Mouse (Mus musculus) hindbrain, embryonic 10.5 days (tissue): ENCODE data around the gene Crocc. TPM values are rescaled to one million over a fixed set of nuclear protein-coding genes. Genes with fewer than 3 reads are reported as not detected.

ENCODE experiments used
- DNase-seq: peaks from one replicate; pipeline ENCODE4 v3.0.0-alpha.2; 2017; ENCODE audit warnings: low spot score
- H3K27ac ChIP-seq: fragments of 300-500 bp; sonication (generic); 2 replicates; pipeline ENCODE4 v1.5.1; 2016; ENCODE audit warnings: mild to moderate bottlenecking, moderate library complexity
- H3K27me3 ChIP-seq: fragments of 300-500 bp; sonication (generic); 2 replicates; pipeline ENCODE4 v1.6.1; 2016; ENCODE audit warnings: mild to moderate bottlenecking; ENCODE audit not compliant: poor library complexity, insufficient read depth, severe bottlenecking
- H3K36me3 ChIP-seq: fragments of 300-500 bp; sonication (generic); 2 replicates; pipeline ENCODE4 v1.6.1; 2016; ENCODE audit warnings: mild to moderate bottlenecking, moderate library complexity
- H3K4me1 ChIP-seq: fragments of 300-500 bp; sonication (generic); replicated peaks from 2 replicates; pipeline ENCODE4 v1.6.1; 2016; ENCODE audit warnings: mild to moderate bottlenecking
- H3K4me3 ChIP-seq: fragments of 300-500 bp; sonication (generic); 2 replicates; pipeline ENCODE4 v1.5.1; 2016; ENCODE audit warnings: mild to moderate bottlenecking, moderate library complexity
- H3K9me3 ChIP-seq: fragments of 300-500 bp; sonication (generic); 2 replicates; pipeline ENCODE4 v1.6.1; 2016; ENCODE audit warnings: mild to moderate bottlenecking, moderate library complexity
- WGBS: fragments of 180-500 bp; shearing (Covaris S2); methylation state at CpG from one replicate; pipeline ENCODE4 v1.1.7; 2016; 5-methylcytosine and 5-hydroxymethylcytosine counted together
- polyA plus RNA-seq: library from polyadenylated mRNA; unstranded; fragments of >200 nt; fragmentation: Nextera tagmentation; extraction: Ambion mirVana; gene quantifications from 2 replicates; pipeline ENCODE4 v1.2.1, GENCODE M21; 2016

Gene Crocc
- polyA plus RNA-seq = 11.4 and 12.0 TPM in 2 replicates

GRCm38 (mm10) chr4:141060426-141061301, at the start of gene Crocc:
Gene Crocc, minus strand, starts transcription at chr4:141060550.
- Histone ChIP-seq H3K27me3 (no peaks in the 10 kb centered on the region), H3K4me1 (peaks cover 37% of the 10 kb centered on the region), H3K4me3 (peak within 1 kb of the TSS; percentile 68), H3K27ac (peak within 1 kb of the TSS; percentile 95), H3K9me3 (no peaks in the 10 kb centered on the region), H3K36me3 (peaks cover 25% of the 10 kb centered on the region)
- WGBS = under 1% methylated on average over 77 of the region's 77 CpGs
- peak; percentile 100 for DNase-seq

- no peak for DNase-seq
- peaks cover 18% of the 10 kb centered on the region; the same call in 1 of the 2 replicates for H3K4me1 ChIP-seq
- H3K4me3 ChIP-seq = no peak overlapping the region
Observed at GRCm38 (mm10) chr4:141108196-141108732, 47.9 kb upstream of the Crocc start.

GRCm38 (mm10) chr4:141106526-141107183, 46.3 kb upstream of the Crocc start:
- no peaks in the 10 kb centered on the region for H3K27me3 ChIP-seq
- H3K4me1 ChIP-seq = peaks cover 18% of the 10 kb centered on the region; the same call in 1 of the 2 replicates
- 78% methylated on average over 16 of the region's 16 CpGs for WGBS
- peaks cover 11% of the 10 kb centered on the region for H3K9me3 ChIP-seq
- no peak for DNase-seq
- H3K27ac ChIP-seq = no peak overlapping the region
- no peak overlapping the region for H3K4me3 ChIP-seq
- peaks cover 24% of the 10 kb centered on the region for H3K36me3 ChIP-seq

More at GRCm38 (mm10) chr4:141108196-141108732, 47.9 kb upstream of the Crocc start:
- no peaks in the 10 kb centered on the region for H3K27me3 ChIP-seq
- peaks cover 40% of the 10 kb centered on the region for H3K36me3 ChIP-seq
- peak overlapping the region; percentile 53; the same call in 1 of the 2 replicates for H3K27ac ChIP-seq
- peaks cover 11% of the 10 kb centered on the region for H3K9me3 ChIP-seq
- WGBS = 44% methylated on average over 10 of the region's 10 CpGs

GRCm38 (mm10) chr4:141101855-141102254, 41.5 kb upstream of the Crocc start:
- WGBS = 69% methylated on average over 6 of the region's 6 CpGs
- DNase-seq = peak; percentile 33

GRCm38 (mm10) chr4:141101291-141101690, 40.9 kb upstream of the Crocc start:
- H3K4me1 ChIP-seq = peaks cover 11% of the 10 kb centered on the region
- DNase-seq = no peak
- H3K9me3 ChIP-seq = no peaks in the 10 kb centered on the region
- no peaks in the 10 kb centered on the region for H3K27me3 ChIP-seq
- no peak overlapping the region for H3K4me3 ChIP-seq
- no peaks in the 10 kb centered on the region for H3K36me3 ChIP-seq
- no peak overlapping the region for H3K27ac ChIP-seq
- WGBS = 88% methylated on average over 9 of the region's 9 CpGs

More at GRCm38 (mm10) chr4:141101855-141102254, 41.5 kb upstream of the Crocc start:
- no peak overlapping the region for H3K27ac ChIP-seq
- H3K27me3 ChIP-seq = no peaks in the 10 kb centered on the region
- no peaks in the 10 kb centered on the region for H3K9me3 ChIP-seq
- H3K36me3 ChIP-seq = no peaks in the 10 kb centered on the region
- peaks cover 12% of the 10 kb centered on the region for H3K4me1 ChIP-seq
- no peak overlapping the region for H3K4me3 ChIP-seq

- peaks cover 11% of the 10 kb centered on the region for H3K4me1 ChIP-seq
- 83% methylated on average over 5 of the region's 5 CpGs for WGBS
- no peaks in the 10 kb centered on the region for H3K27me3 ChIP-seq
- no peaks in the 10 kb centered on the region for H3K9me3 ChIP-seq
- H3K4me3 ChIP-seq = no peak overlapping the region
- no peak for DNase-seq
- H3K27ac ChIP-seq = no peak overlapping the region
- no peaks in the 10 kb centered on the region for H3K36me3 ChIP-seq
Observed at GRCm38 (mm10) chr4:141099956-141100355, 39.6 kb upstream of the Crocc start.

GRCm38 (mm10) chr4:141098935-141099334, 38.6 kb upstream of the Crocc start:
- Histone ChIP-seq H3K27me3 (no peaks in the 10 kb centered on the region), H3K9me3 (no peaks in the 10 kb centered on the region), H3K27ac (no peak overlapping the region), H3K36me3 (no peaks in the 10 kb centered on the region), H3K4me3 (no peak overlapping the region), H3K4me1 (peaks cover 13% of the 10 kb centered on the region)
- WGBS = 72% methylated on average over 4 of the region's 4 CpGs
- DNase-seq = no peak

GRCm38 (mm10) chr4:141096710-141097109, 36.4 kb upstream of the Crocc start:
- H3K9me3 ChIP-seq = no peaks in the 10 kb centered on the region
- no peak overlapping the region for H3K4me3 ChIP-seq
- H3K27ac ChIP-seq = no peak overlapping the region
- peaks cover 13% of the 10 kb centered on the region for H3K4me1 ChIP-seq
- no peaks in the 10 kb centered on the region for H3K36me3 ChIP-seq
- DNase-seq = no peak
- WGBS = 15% methylated on average over 9 of the region's 9 CpGs
- H3K27me3 ChIP-seq = no peaks in the 10 kb centered on the region

- no peaks in the 10 kb centered on the region for H3K27me3 ChIP-seq
- H3K9me3 ChIP-seq = no peaks in the 10 kb centered on the region
- no peaks in the 10 kb centered on the region for H3K36me3 ChIP-seq
Observed at GRCm38 (mm10) chr4:141095016-141095415, 34.7 kb upstream of the Crocc start.

GRCm38 (mm10) chr4:141088714-141089113, 28.4 kb upstream of the Crocc start:
- no peaks in the 10 kb centered on the region for H3K27me3 ChIP-seq
- no peak overlapping the region for H3K4me3 ChIP-seq
- H3K4me1 ChIP-seq = 0 out of 2 replicates have a peak, but pooled peaks cover 6% of the 10 kb centered on the region
- 75% methylated on average over 9 of the region's 9 CpGs for WGBS
- no peaks in the 10 kb centered on the region for H3K36me3 ChIP-seq
- H3K9me3 ChIP-seq = no peaks in the 10 kb centered on the region
- no peak for DNase-seq
- H3K27ac ChIP-seq = no peak overlapping the region

More at GRCm38 (mm10) chr4:141095016-141095415, 34.7 kb upstream of the Crocc start:
- no peak overlapping the region for H3K4me3 ChIP-seq
- DNase-seq = no peak
- peaks cover 13% of the 10 kb centered on the region for H3K4me1 ChIP-seq
- WGBS = 79% methylated on average over 10 of the region's 10 CpGs
- no peak overlapping the region for H3K27ac ChIP-seq

GRCm38 (mm10) chr4:141088033-141088432, 27.7 kb upstream of the Crocc start, which contains the start of gene Spata21:
Gene Spata21, plus strand, starts transcription at chr4:141088333.
- Histone ChIP-seq H3K36me3 (no peaks in the 10 kb centered on the region), H3K27ac (no peak within 1 kb of the TSS), H3K9me3 (no peaks in the 10 kb centered on the region), H3K4me3 (no peak within 1 kb of the TSS), H3K27me3 (no peaks in the 10 kb centered on the region), H3K4me1 (0 out of 2 replicates have a peak, but pooled peaks cover 6% of the 10 kb centered on the region)
- DNase-seq = no peak
- 76% methylated on average over 6 of the region's 6 CpGs for WGBS

- Histone ChIP-seq H3K27me3 (no peaks in the 10 kb centered on the region), H3K9me3 (no peaks in the 10 kb centered on the region), H3K27ac (no peak overlapping the region), H3K4me3 (no peak overlapping the region), H3K4me1 (0 out of 2 replicates have a peak, but pooled peaks cover 6% of the 10 kb centered on the region), H3K36me3 (no peaks in the 10 kb centered on the region)
- 76% methylated on average over 10 of the region's 10 CpGs for WGBS
- DNase-seq = no peak
Observed at GRCm38 (mm10) chr4:141086862-141087261, 26.5 kb upstream of the Crocc start.
